Mouse (Mus musculus) intestine, embryonic 14.5 days (tissue): ENCODE data around the gene Aph1b. TPM values are rescaled to one million over a fixed set of nuclear protein-coding genes. Genes with fewer than 3 reads are reported as not detected.

Experiments used
- ATAC-seq: fragments of 200-750 bp; cut with Nextera tagmentation; replicated peaks from 2 replicates; pipeline ENCODE4 v1.8.0; 2017; ENCODE audit warnings: low read depth, moderate number of reproducible peaks, moderate TSS enrichment, moderate library complexity; ENCODE audit not compliant: low FRiP score, low TSS enrichment
- DNase-seq: peaks from one replicate; pipeline ENCODE4 v3.0.0-alpha.2; 2018; ENCODE audit warnings: low spot score
- H3K27ac ChIP-seq: fragments of 300-500 bp; sonication (generic); 2 replicates; pipeline ENCODE4 v1.5.1; 2014; ENCODE audit warnings: low read depth, mild to moderate bottlenecking, control low read depth
- H3K27me3 ChIP-seq: fragments of 300-500 bp; sonication (generic); replicated peaks from 2 replicates; pipeline ENCODE4 v1.6.1; 2014; ENCODE audit warnings: low read length, control low read depth; ENCODE audit not compliant: control insufficient read depth, insufficient read depth
- H3K36me3 ChIP-seq: fragments of 300-500 bp; sonication (generic); 2 replicates; pipeline ENCODE4 v1.6.1; 2014; ENCODE audit warnings: low read length, control low read depth; ENCODE audit not compliant: control insufficient read depth, insufficient read depth
- H3K4me1 ChIP-seq: fragments of 300-500 bp; sonication (generic); replicated peaks from 2 replicates; pipeline ENCODE4 v1.6.1; 2014; ENCODE audit warnings: low read length, control low read depth, mixed read lengths; ENCODE audit not compliant: control insufficient read depth, insufficient read depth
- H3K4me2 ChIP-seq: fragments of 300-500 bp; sonication (generic); 2 replicates; pipeline ENCODE4 v1.6.1; 2014; ENCODE audit warnings: low read length
- H3K4me3 ChIP-seq: fragments of 300-500 bp; sonication (generic); 2 replicates; pipeline ENCODE4 v1.5.1; 2014; ENCODE audit warnings: low read depth, low read length, control low read depth, mixed read lengths
- H3K9ac ChIP-seq: fragments of 300-500 bp; sonication (generic); 2 replicates; pipeline ENCODE4 v1.6.1; 2014; ENCODE audit warnings: mild to moderate bottlenecking, low read length
- H3K9me3 ChIP-seq: fragments of 300-500 bp; sonication (generic); 2 replicates; pipeline ENCODE4 v1.6.1; 2016; ENCODE audit warnings: low read length, control low read depth; ENCODE audit not compliant: control insufficient read depth
- WGBS: fragments of 180-500 bp; shearing (Covaris S2); extraction: QIAGEN DNeasy Blood & Tissue Kit; methylation state at CpG from one replicate; pipeline ENCODE4 v1.1.7; 2014; 5-methylcytosine and 5-hydroxymethylcytosine counted together
- polyA plus RNA-seq: library from polyadenylated mRNA; unstranded; fragments of >200 nt; fragmentation: Nextera tagmentation; extraction: Ambion mirVana; gene quantifications from 2 replicates; pipeline ENCODE4 v1.2.1, GENCODE M21; 2014

Aph1b gene
- polyA plus RNA-seq, 1 experiment from 2014 or later, result 9.5 TPM

GRCm38 (mm10) chr9:66768721-66769120 is 26.6 kb downstream of the Aph1b start:
- WGBS, result 76% methylated on average over 1 of the region's 1 CpGs
- ATAC-seq (no peak), DNase-seq (no peak)
- Histone ChIP-seq H3K9me3 (no peaks in the 10 kb centered on the region), H3K27me3 (no peaks in the 10 kb centered on the region), H3K36me3 (no peaks in the 10 kb centered on the region), H3K9ac (no peak overlapping the region), H3K4me2 (no peak overlapping the region), H3K27ac (no peak overlapping the region), H3K4me1 (peaks cover 7% of the 10 kb centered on the region; the same call in 1 of the 2 replicates), H3K4me3 (no peak overlapping the region)

- 75% methylated on average over 1 of the region's 1 CpGs for WGBS
- no peak for DNase-seq
- no peak overlapping the region for H3K4me2 ChIP-seq
Measured at GRCm38 (mm10) chr9:66760991-66761390, 34.3 kb downstream of the Aph1b start.

GRCm38 (mm10) chr9:66752849-66753248 is 42.4 kb downstream of the Aph1b start:
- no peaks in the 10 kb centered on the region for H3K4me1 ChIP-seq
- 71% methylated on average over 6 of the region's 6 CpGs for WGBS
- DNase-seq, result no peak
- H3K9ac ChIP-seq, result no peak overlapping the region
- no peak for ATAC-seq
- no peaks in the 10 kb centered on the region for H3K9me3 ChIP-seq
- H3K27me3 ChIP-seq, result no peaks in the 10 kb centered on the region
- H3K4me2 ChIP-seq, result no peak overlapping the region
- no peak overlapping the region for H3K27ac ChIP-seq
- H3K4me3 ChIP-seq, result no peak overlapping the region
- no peaks in the 10 kb centered on the region for H3K36me3 ChIP-seq

More at GRCm38 (mm10) chr9:66760991-66761390, 34.3 kb downstream of the Aph1b start:
- no peaks in the 10 kb centered on the region for H3K9me3 ChIP-seq
- no peaks in the 10 kb centered on the region for H3K4me1 ChIP-seq
- ATAC-seq, result no peak
- no peak overlapping the region for H3K4me3 ChIP-seq
- no peak overlapping the region for H3K9ac ChIP-seq
- no peaks in the 10 kb centered on the region for H3K36me3 ChIP-seq
- H3K27ac ChIP-seq, result no peak overlapping the region
- no peaks in the 10 kb centered on the region for H3K27me3 ChIP-seq

GRCm38 (mm10) chr9:66748390-66748789 is 46.9 kb downstream of the Aph1b start:
- no peaks in the 10 kb centered on the region for H3K27me3 ChIP-seq
- DNase-seq (no peak), ATAC-seq (no peak)
- H3K36me3 ChIP-seq, result no peaks in the 10 kb centered on the region
- H3K9ac ChIP-seq, result no peak overlapping the region
- no peaks in the 10 kb centered on the region for H3K4me1 ChIP-seq
- no peak overlapping the region for H3K4me2 ChIP-seq
- no peak overlapping the region for H3K27ac ChIP-seq
- H3K4me3 ChIP-seq, result no peak overlapping the region
- WGBS, result 85% methylated on average over 15 of the region's 15 CpGs
- no peaks in the 10 kb centered on the region for H3K9me3 ChIP-seq

GRCm38 (mm10) chr9:66744531-66744930 is 50.8 kb downstream of the Aph1b start:
- H3K4me3 ChIP-seq, result no peak overlapping the region
- ATAC-seq (no peak), DNase-seq (no peak)
- H3K9me3 ChIP-seq, result no peaks in the 10 kb centered on the region
- 84% methylated on average over 2 of the region's 2 CpGs for WGBS
- H3K9ac ChIP-seq, result no peak overlapping the region
- H3K36me3 ChIP-seq, result no peaks in the 10 kb centered on the region
- H3K4me1 ChIP-seq, result no peaks in the 10 kb centered on the region
- H3K27ac ChIP-seq, result no peak overlapping the region
- H3K27me3 ChIP-seq, result no peaks in the 10 kb centered on the region
- H3K4me2 ChIP-seq, result no peak overlapping the region

GRCm38 (mm10) chr9:66739516-66739915 is 55.8 kb downstream of the Aph1b start:
- Histone ChIP-seq H3K27me3 (no peaks in the 10 kb centered on the region), H3K4me2 (no peak overlapping the region), H3K9ac (no peak overlapping the region), H3K4me1 (no peaks in the 10 kb centered on the region), H3K36me3 (no peaks in the 10 kb centered on the region), H3K4me3 (no peak overlapping the region), H3K27ac (no peak overlapping the region), H3K9me3 (no peaks in the 10 kb centered on the region)
- 81% methylated on average over 7 of the region's 7 CpGs for WGBS
- no peak for DNase-seq
- ATAC-seq, result no peak

- Histone ChIP-seq H3K9me3 (no peaks in the 10 kb centered on the region), H3K4me1 (peaks cover 11% of the 10 kb centered on the region), H3K27me3 (no peaks in the 10 kb centered on the region), H3K9ac (no peak overlapping the region), H3K27ac (no peak overlapping the region), H3K4me2 (no peak overlapping the region), H3K36me3 (no peaks in the 10 kb centered on the region), H3K4me3 (no peak overlapping the region)
- ATAC-seq (no peak), DNase-seq (no peak)
- WGBS, result 69% methylated on average over 2 of the region's 2 CpGs
Measured at GRCm38 (mm10) chr9:66736551-66736950, 58.7 kb downstream of the Aph1b start.

GRCm38 (mm10) chr9:66736016-66736415 is 59.3 kb downstream of the Aph1b start:
- ATAC-seq, result no peak
- no peak for DNase-seq
- H3K36me3 ChIP-seq, result no peaks in the 10 kb centered on the region
- H3K9ac ChIP-seq, result no peak overlapping the region
- WGBS, result 74% methylated on average over 3 of the region's 3 CpGs
- H3K4me2 ChIP-seq, result no peak overlapping the region
- H3K4me3 ChIP-seq, result no peak overlapping the region
- H3K9me3 ChIP-seq, result no peaks in the 10 kb centered on the region
- peaks cover 11% of the 10 kb centered on the region for H3K4me1 ChIP-seq
- no peak overlapping the region for H3K27ac ChIP-seq
- no peaks in the 10 kb centered on the region for H3K27me3 ChIP-seq

GRCm38 (mm10) chr9:66735122-66735521 is 60.2 kb downstream of the Aph1b start:
- Histone ChIP-seq H3K9ac (no peak overlapping the region), H3K9me3 (no peaks in the 10 kb centered on the region), H3K4me3 (no peak overlapping the region), H3K4me1 (peaks cover 11% of the 10 kb centered on the region), H3K27me3 (no peaks in the 10 kb centered on the region), H3K4me2 (no peak overlapping the region), H3K27ac (no peak overlapping the region), H3K36me3 (no peaks in the 10 kb centered on the region)
- no peak for ATAC-seq
- no peak for DNase-seq
- WGBS, result 93% methylated on average over 2 of the region's 2 CpGs
